Mouse (Mus musculus) heart, embryonic 14.5 days (tissue): ENCODE measurements around the gene Ino80b. TPM values are rescaled to one million over a fixed set of nuclear protein-coding genes. Genes with fewer than 3 reads are reported as not detected.

Experiments
- ATAC-seq: fragments of 200-750 bp; cut with Nextera tagmentation; 2 replicates; pipeline ENCODE4 v1.8.0; 2017; ENCODE audit warnings: low read depth, moderate TSS enrichment; ENCODE audit not compliant: insufficient number of reproducible peaks, insufficient read depth, low FRiP score
- H3K27ac ChIP-seq, 2 experiments: fragments of 200-500 bp in 1 of 2; fragments of 300-500 bp in 1 of 2; sonication (generic) in 1 of 2; replicated peaks in 1 of 2; 2 replicates each; pipeline ENCODE4 v1.5.1; 2012 to 2014; ENCODE audit warnings: low read depth in 2 of 2, low read length in 2 of 2, control low read depth in 1 of 2, mild to moderate bottlenecking in 1 of 2, mixed read lengths in 1 of 2; ENCODE audit not compliant: control insufficient read depth in 1 of 2, insufficient read depth in 1 of 2
- H3K27me3 ChIP-seq: fragments of 300-500 bp; sonication (generic); 2 replicates; pipeline ENCODE4 v1.6.1; 2014; ENCODE audit warnings: mild to moderate bottlenecking, low read length, control low read depth; ENCODE audit not compliant: control insufficient read depth, insufficient read depth
- H3K36me3 ChIP-seq: fragments of 300-500 bp; sonication (generic); 2 replicates; pipeline ENCODE4 v1.6.1; 2014; ENCODE audit warnings: mild to moderate bottlenecking, control low read depth, low read length, mixed read lengths; ENCODE audit not compliant: control insufficient read depth, insufficient read depth
- H3K4me1 ChIP-seq, 2 experiments: fragments of 200-500 bp in 1 of 2; fragments of 300-500 bp in 1 of 2; sonication (generic) in 1 of 2; 2 replicates each; pipeline ENCODE4 v1.6.1; 2012 to 2014; ENCODE audit warnings: low read length in 2 of 2, control low read depth in 1 of 2, mixed read lengths in 1 of 2; ENCODE audit not compliant: control insufficient read depth in 2 of 2, insufficient read depth in 2 of 2
- H3K4me2 ChIP-seq: fragments of 300-500 bp; sonication (generic); 2 replicates; pipeline ENCODE4 v1.6.1; 2014; ENCODE audit warnings: mild to moderate bottlenecking, low read length
- H3K4me3 ChIP-seq, 2 experiments: fragments of 200-500 bp in 1 of 2; fragments of 300-500 bp in 1 of 2; sonication (generic) in 1 of 2; 2 replicates each; pipeline ENCODE4 v1.5.1; 2012 to 2014; ENCODE audit warnings: low read length in 2 of 2, mild to moderate bottlenecking in 2 of 2, control low read depth in 1 of 2, low read depth in 1 of 2, moderate library complexity in 1 of 2; ENCODE audit not compliant: control insufficient read depth in 1 of 2, insufficient read depth in 1 of 2
- H3K9ac ChIP-seq: fragments of 300-500 bp; sonication (generic); 2 replicates; pipeline ENCODE4 v1.6.1; 2014; ENCODE audit warnings: mild to moderate bottlenecking, low read length
- H3K9me3 ChIP-seq: fragments of 300-500 bp; sonication (generic); 2 replicates; pipeline ENCODE4 v1.6.1; 2016; ENCODE audit warnings: low read length, control low read depth; ENCODE audit not compliant: control insufficient read depth
- WGBS: fragments of 180-500 bp; shearing (Covaris S2); extraction: QIAGEN DNeasy Blood & Tissue Kit; methylation state at CpG from one replicate; pipeline ENCODE4 v1.1.7; 2014; 5-methylcytosine and 5-hydroxymethylcytosine counted together
- polyA plus RNA-seq: library from polyadenylated mRNA; unstranded; fragments of >200 nt; fragmentation: Nextera tagmentation; extraction: Ambion mirVana; gene quantifications from 2 replicates; pipeline ENCODE4 v1.2.1, GENCODE M21; 2014

Gene Ino80b
- polyA plus RNA-seq, 1 experiment from 2014 or later: 11.3 TPM

DNA sequence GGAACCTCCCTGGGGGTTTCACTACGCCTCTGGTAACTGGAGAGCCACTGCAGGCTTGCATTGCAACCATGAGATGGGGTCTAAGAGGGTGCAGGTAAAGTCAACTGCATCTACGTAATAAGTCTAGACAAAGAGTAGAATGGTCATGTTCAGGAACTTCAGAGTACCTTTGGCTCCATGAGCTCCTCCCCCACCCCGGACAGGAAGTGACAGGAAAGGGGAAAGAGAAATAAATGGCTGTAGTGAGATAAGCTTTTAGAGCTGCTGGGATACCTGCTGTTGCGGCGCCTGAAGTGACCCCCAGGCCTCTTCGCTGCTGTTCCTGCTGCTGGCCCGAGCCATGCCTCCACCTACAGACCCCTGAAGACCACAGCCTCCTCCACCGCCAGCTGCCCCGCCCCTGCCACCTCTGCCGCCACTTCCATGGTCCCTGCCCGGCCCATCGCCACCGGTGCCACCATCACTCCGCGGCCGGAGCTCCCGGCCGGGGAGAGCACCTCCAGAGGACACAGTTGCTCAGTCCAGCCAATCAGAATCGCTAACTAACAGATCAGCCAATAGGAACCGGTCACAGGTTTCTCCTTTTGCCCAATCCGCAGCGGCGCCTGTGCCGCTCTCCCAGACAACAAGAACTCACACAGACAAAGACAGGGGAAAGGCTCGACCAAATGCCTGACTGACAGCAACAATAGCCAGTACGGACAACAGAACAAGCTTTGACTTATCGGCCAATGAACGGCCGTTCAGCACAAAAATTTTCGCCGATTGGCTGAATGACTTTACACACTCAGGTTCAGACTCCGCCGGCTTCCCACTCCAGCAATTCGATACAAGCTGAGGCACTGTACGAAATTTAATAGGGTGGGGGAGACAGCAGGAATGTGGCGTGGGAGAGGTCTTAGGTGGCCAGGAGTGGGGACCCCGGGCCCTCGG lies 4.0 kb downstream of the Ino80b start, which contains the start of gene Wbp1:
Gene Wbp1, minus strand, starts transcription at position 630 of the 933 bp plus-strand sequence.
- peak; percentile 94 for ATAC-seq
- Histone ChIP-seq H3K27me3 (no peaks in the 10 kb centered on the region), H3K36me3 (peaks cover 38% of the 10 kb centered on the region), H3K4me1 (peaks cover 24 to 38% of the 10 kb centered on the region in 2 experiments), H3K27ac (peak within 1 kb of the TSS; percentile 88 to 89), H3K9me3 (no peaks in the 10 kb centered on the region), H3K4me2 (peak within 1 kb of the TSS; percentile 99), H3K4me3 (peak within 1 kb of the TSS; percentile 74 to 79), H3K9ac (peak within 1 kb of the TSS; percentile 90)
- under 1% methylated on average over 38 of the region's 38 CpGs for WGBS

DNA sequence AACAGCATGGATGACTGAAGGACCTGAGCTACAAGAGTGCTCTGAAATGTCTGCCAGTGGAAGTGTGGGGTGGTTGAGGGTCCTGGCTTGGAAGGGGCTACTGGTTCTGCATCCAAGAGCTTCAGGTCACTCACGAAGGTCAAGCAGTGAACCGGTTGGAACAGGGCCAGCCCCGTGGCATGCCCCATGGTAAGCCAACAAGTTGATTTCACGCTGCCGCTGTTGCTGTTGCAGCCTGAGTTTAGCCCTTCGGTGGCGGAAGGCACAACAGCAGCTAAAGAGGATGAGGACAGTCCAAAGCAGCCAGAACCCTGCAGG lies 5.5 kb downstream of the Ino80b start:
- Histone ChIP-seq H3K27ac (no peak overlapping the region), H3K27me3 (no peaks in the 10 kb centered on the region), H3K4me1 (peaks cover 20 to 39% of the 10 kb centered on the region in 2 experiments), H3K36me3 (peaks cover 38% of the 10 kb centered on the region), H3K4me3 (no peak overlapping the region), H3K9me3 (no peaks in the 10 kb centered on the region), H3K9ac (peak overlapping the region; percentile 79), H3K4me2 (no peak overlapping the region)
- 79% methylated on average over 7 of the region's 7 CpGs for WGBS
- no peak for ATAC-seq

- 72% methylated on average over 14 of the region's 14 CpGs for WGBS
- no peak for ATAC-seq
- Histone ChIP-seq H3K36me3 (peaks cover 38% of the 10 kb centered on the region), H3K4me2 (no peak overlapping the region), H3K9ac (no peak overlapping the region), H3K4me3 (no peak overlapping the region), H3K9me3 (no peaks in the 10 kb centered on the region), H3K27me3 (no peaks in the 10 kb centered on the region), H3K27ac (no peak overlapping the region), H3K4me1 (peaks cover 15 to 38% of the 10 kb centered on the region in 2 experiments)
Measured at GRCm38 (mm10) chr6:83118825-83119733, 6.2 kb downstream of the Ino80b start.

- Histone ChIP-seq H3K9me3 (no peaks in the 10 kb centered on the region), H3K27ac (no peak overlapping the region), H3K27me3 (no peaks in the 10 kb centered on the region), H3K4me1 (peaks cover 15 to 35% of the 10 kb centered on the region in 2 experiments), H3K4me2 (no peak overlapping the region), H3K9ac (no peak overlapping the region), H3K4me3 (no peak overlapping the region), H3K36me3 (peaks cover 36% of the 10 kb centered on the region)
- WGBS: 82% methylated on average over 11 of the region's 11 CpGs
- no peak for ATAC-seq
Measured at GRCm38 (mm10) chr6:83118369-83118768, 6.9 kb downstream of the Ino80b start.

DNA sequence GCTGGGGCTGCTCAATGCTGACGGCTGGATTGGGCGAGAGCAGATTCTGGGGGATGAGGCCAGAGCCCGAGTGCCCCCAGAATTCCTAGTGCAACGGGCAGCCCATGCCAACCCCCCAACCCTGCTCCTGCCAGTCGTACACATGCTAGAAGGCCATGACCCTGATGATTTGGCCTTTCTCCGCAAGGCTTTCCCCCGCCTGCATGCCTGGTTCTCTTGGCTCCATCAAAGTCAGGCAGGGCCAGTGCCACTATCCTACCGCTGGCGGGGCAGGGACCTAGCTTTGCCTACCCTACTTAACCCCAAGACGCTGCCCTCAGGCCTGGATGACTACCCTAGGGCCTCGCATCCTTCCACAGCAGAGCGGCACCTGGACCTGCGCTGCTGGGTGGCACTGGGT lies 7.6 kb downstream of the Ino80b start:
- no peak overlapping the region for H3K27ac ChIP-seq
- H3K36me3 ChIP-seq: peaks cover 32% of the 10 kb centered on the region
- 93% methylated on average over 13 of the region's 13 CpGs for WGBS
- H3K9me3 ChIP-seq: no peaks in the 10 kb centered on the region
- no peaks in the 10 kb centered on the region for H3K27me3 ChIP-seq
- H3K4me1 ChIP-seq: peaks cover 15 to 32% of the 10 kb centered on the region in 2 experiments
- no peak overlapping the region for H3K9ac ChIP-seq
- H3K4me3 ChIP-seq: no peak overlapping the region
- ATAC-seq: no peak
- H3K4me2 ChIP-seq: no peak overlapping the region

DNA sequence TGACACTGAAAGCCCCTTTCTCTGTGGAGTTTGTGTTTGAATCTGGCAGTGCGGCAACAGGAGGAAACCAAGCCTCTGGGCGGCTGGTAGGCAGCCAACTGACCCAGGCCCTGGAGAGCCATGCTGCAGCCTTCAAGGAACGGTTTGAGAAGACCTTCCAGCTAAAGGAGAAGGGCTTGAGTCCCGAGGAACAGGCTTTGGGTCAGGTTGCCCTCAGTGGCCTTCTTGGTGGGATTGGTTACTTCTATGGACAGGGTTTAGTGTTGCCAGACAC lies 8.1 kb downstream of the Ino80b start:
- Histone ChIP-seq H3K9ac (no peak overlapping the region), H3K4me2 (no peak overlapping the region), H3K4me1 (peaks cover 12 to 29% of the 10 kb centered on the region in 2 experiments), H3K27ac (no peak overlapping the region), H3K36me3 (peaks cover 33% of the 10 kb centered on the region), H3K27me3 (no peaks in the 10 kb centered on the region), H3K4me3 (no peak overlapping the region), H3K9me3 (no peaks in the 10 kb centered on the region)
- 89% methylated on average over 4 of the region's 4 CpGs for whole genome bisulfite sequencing
- no peak for ATAC-seq

DNA sequence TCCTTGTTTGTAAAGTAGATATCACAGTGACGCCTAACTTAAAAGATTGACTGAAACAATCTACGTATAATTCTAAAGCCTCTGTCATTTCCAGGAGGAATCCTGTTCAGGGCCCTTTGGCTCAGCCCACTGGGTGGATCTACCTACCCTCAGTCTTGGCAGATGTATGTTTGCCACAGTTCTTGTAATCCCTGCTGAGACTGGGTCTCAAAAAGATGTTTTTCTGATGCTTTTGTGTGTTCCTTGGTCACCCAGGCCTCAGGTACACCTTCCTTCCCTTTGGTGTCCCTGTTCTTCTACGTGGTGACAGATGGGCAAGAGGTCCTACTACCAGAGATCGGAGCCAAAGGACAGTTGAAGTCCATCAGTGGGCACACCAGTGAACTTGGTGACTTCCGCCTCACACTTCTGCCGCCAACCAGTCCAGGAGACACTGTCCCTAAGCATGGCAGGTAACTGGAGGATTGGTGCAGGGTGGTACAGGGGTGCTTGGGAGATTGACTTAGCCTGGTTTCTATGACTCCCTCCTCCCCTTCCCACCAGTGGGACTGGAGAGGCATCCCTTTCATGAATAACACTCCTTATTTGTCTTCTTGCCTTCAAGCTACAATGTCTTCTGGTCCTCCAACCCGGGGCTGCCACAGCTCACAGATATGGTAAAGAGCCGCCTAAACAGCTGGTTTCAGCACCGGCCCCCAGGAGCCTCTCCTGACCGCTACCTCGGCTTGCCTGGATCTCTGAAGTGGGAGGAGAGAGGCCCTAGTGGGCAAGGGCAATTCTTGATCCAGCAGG lies 8.7 kb downstream of the Ino80b start:
- Histone ChIP-seq H3K27ac (no peak overlapping the region), H3K9me3 (no peaks in the 10 kb centered on the region), H3K4me2 (peak overlapping the region; percentile 85), H3K36me3 (peaks cover 36% of the 10 kb centered on the region), H3K4me3 (peak overlapping the region; percentile 59 to 64), H3K9ac (peak overlapping the region; percentile 84), H3K27me3 (no peaks in the 10 kb centered on the region), H3K4me1 (peaks cover 12 to 32% of the 10 kb centered on the region in 2 experiments)
- WGBS: 70% methylated on average over 11 of the region's 11 CpGs
- no peak for ATAC-seq
